Mouse (Mus musculus) ES-E14 (cell line): ENCODE measurements around the gene Ephx4. TPM values are rescaled to one million over a fixed set of nuclear protein-coding genes. Genes with fewer than 3 reads are reported as not detected.
A peak's percentile ranks its signal among the peaks of the same experiment; 100 is the strongest.

ENCODE experiments used
- DNase-seq: peaks from one replicate; pipeline ENCODE4 v3.0.0-alpha.2; 2013; ENCODE audit warnings: low read depth, low spot score
- H3K27ac ChIP-seq: 2 replicates; pipeline ENCODE4 v1.5.1; 2012; ENCODE audit warnings: low read depth, mild to moderate bottlenecking, low read length, moderate library complexity, mixed read lengths; ENCODE audit not compliant: poor library complexity, insufficient read depth, severe bottlenecking
- H3K36me3 ChIP-seq: 2 replicates; pipeline ENCODE4 v1.6.1; 2012; ENCODE audit warnings: mild to moderate bottlenecking, low read length, moderate library complexity, mixed read lengths; ENCODE audit not compliant: control insufficient read depth, poor library complexity, insufficient read depth, severe bottlenecking
- H3K4me1 ChIP-seq, 2 experiments: fragments of 150-350 bp in 1 of 2; sonication (generic) in 1 of 2; 2 replicates each; pipeline ENCODE4 v1.6.1; 2012; ENCODE audit warnings: low read length in 2 of 2, mild to moderate bottlenecking in 1 of 2, mixed read lengths in 1 of 2; ENCODE audit not compliant: control insufficient read depth in 2 of 2, insufficient read depth in 2 of 2, poor library complexity in 1 of 2
- H3K4me3 ChIP-seq, 2 experiments: fragments of 150-350 bp in 1 of 2; sonication (generic) in 1 of 2; 2 replicates each; pipeline ENCODE4 v1.5.1; 2012; ENCODE audit warnings: low read length in 2 of 2, low read depth in 1 of 2, mild to moderate bottlenecking in 1 of 2, mixed read lengths in 1 of 2; ENCODE audit not compliant: insufficient read depth in 1 of 2, poor library complexity in 1 of 2, severe bottlenecking in 1 of 2
- H3K9ac ChIP-seq: 2 replicates; pipeline ENCODE4 v1.6.1; 2012; ENCODE audit warnings: low read depth, mild to moderate bottlenecking, low read length, mixed read lengths; ENCODE audit not compliant: poor library complexity, insufficient read depth, severe bottlenecking
- H3K9me3 ChIP-seq: fragments of 150-350 bp; sonication (generic); 2 replicates; pipeline ENCODE4 v1.6.1; 2012; ENCODE audit warnings: low read depth, mild to moderate bottlenecking, low read length; ENCODE audit not compliant: control insufficient read depth, insufficient read depth
- CHD2 ChIP-seq: IDR thresholded peaks from 2 replicates; pipeline ENCODE4 v1.6.1; 2014; ENCODE audit warnings: mild to moderate bottlenecking, low read depth, low read length, inconsistent platforms
- HCFC1 ChIP-seq: IDR thresholded peaks from 2 replicates; pipeline ENCODE4 v1.6.1; 2012; ENCODE audit warnings: low read length, inconsistent platforms, borderline replicate concordance; ENCODE audit not compliant: insufficient read depth
- MAFK ChIP-seq: IDR thresholded peaks from 2 replicates; pipeline ENCODE4 v1.6.1; 2014; ENCODE audit warnings: mild to moderate bottlenecking, low read depth, low read length, inconsistent platforms; ENCODE audit not compliant: insufficient read depth
- ZC3H11A ChIP-seq: IDR thresholded peaks from 2 replicates; pipeline ENCODE4 v1.6.1; 2012; ENCODE audit warnings: low read depth, mild to moderate bottlenecking, inconsistent platforms, low read length, borderline replicate concordance
- ZNF384 ChIP-seq: IDR thresholded peaks from 2 replicates; pipeline ENCODE4 v1.6.1; 2012; ENCODE audit warnings: low read depth, low read length, inconsistent platforms
- in situ Hi-C, 2 experiments: fragments of 600-800 bp; cut with MboI; formaldehyde crosslinking; loops; one replicate each; pipeline ENCODE4 v1.15.1; 2025; ENCODE audit warnings: low sequenced_read_pairs in 2 of 2, inconsistent platforms in 1 of 2; ENCODE audit not compliant: unreplicated experiment in 2 of 2
- total RNA-seq: library from RNA; depleted of rRNA; stranded (reverse); fragments of 300-350 nt; gene quantifications from 2 replicates; pipeline ENCODE4 v1.2.3, GENCODE M21; 2012

Ephx4 gene
- total RNA-seq, 1 experiment, result 1.1 TPM

DNA sequence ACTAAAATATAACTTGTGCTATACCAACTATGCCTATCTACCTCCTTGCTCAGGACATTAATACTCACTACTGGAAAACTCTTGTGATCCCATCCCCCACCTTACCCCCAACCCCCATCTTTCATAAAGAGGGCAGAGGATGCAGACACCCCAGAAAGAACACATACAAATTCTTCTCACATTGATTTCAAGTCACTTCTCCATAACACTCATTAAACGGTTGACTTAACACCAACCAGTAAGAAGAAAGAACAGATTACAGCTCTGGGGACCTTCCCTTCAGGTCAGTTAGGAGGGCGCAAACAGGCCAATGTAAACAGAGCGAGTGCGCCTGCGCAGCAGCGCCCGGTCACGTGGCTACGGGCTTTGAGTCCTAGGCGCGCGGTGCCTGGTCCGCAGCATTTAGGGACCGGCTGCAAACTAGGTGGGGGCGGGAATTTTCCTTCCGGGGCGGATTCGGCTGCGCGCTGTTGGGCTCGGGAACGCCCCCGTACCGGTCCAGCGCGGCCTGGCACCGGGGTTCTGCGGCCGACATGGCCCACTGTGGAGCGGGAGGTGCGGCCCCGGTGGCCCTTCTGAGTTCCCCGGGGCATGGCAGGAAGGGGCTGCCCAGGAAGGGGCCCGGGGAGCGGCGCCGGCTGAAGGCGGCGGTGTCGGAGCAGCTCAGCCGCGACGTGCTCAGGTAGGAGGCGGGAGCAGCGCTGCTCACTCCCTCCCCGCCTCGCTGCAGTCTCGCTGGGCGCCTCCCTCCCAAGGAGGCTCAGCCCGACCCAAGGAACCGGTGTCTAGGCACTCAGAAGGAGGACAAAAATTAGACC is 35.1 kb downstream of the Ephx4 start, which contains the start of gene Btbd8:
TSS of gene Btbd8 (plus strand) at position 534 of the 818 bp plus-strand sequence.
- Histone ChIP-seq H3K4me3 (peak within 1 kb of the TSS; percentile 87 to 90), H3K9ac (peak within 1 kb of the TSS; percentile 91), H3K27ac (no peak within 1 kb of the TSS), H3K4me1 (no peaks in the 10 kb centered on the region), H3K9me3 (no peaks in the 10 kb centered on the region), H3K36me3 (no peaks in the 10 kb centered on the region)
- DNase-seq, result peak; percentile 85
- TF ChIP-seq CHD2 (no peak), MAFK (no peak), HCFC1 (peak; percentile 87)
- in situ Hi-C loops, result no loop called here

DNA sequence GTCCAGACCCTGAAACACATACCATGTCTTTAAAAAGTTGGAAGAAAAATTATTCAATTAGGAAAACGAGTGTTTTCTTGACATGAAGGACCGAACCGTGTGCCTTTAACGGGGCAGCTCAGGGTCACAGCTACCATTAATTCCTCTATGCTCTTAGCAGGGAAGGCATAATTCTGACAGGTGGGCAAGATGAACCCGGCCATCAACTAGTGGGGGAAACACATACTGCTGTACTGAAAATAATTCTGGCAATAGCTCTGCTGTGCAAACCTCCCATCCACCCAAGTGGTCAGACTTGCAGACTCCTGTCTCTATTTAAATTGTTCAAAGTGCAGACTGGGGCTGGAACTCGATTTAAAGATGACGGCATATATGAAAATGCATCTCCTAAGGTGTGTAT is 35.8 kb downstream of the Ephx4 start:
- Histone ChIP-seq H3K27ac (no peak overlapping the region), H3K9me3 (no peaks in the 10 kb centered on the region), H3K9ac (peak overlapping the region; percentile 91), H3K4me1 (no peaks in the 10 kb centered on the region), H3K36me3 (no peaks in the 10 kb centered on the region), H3K4me3 (peak overlapping the region; percentile 87 to 90)
- no peak for TF ChIP-seq HCFC1
- in situ Hi-C loops, result no loop called here
- DNase-seq, result no peak

DNA sequence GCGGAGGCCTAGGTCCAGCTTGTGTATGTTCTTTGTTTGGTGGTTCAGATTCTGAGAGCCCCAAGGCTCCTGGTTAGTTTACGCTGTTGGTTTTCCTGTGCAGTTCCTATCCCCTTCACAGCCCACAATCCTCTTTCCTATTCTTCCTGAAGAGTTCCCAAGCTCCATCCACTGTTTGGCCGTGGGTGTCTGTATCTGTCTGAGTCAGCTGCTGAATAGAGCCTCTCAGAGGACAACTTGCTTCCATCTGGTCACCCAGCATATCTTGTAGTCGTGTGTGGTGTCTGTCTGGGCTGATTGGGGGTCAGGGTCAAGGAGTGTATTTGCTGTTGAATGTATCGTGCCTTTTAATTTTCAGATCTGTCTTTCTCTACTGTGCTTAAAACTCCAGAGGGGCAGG is 39.3 kb downstream of the Ephx4 start:
- no peak for DNase-seq
- no peak for TF ChIP-seq ZNF384
- TF ChIP-seq MAFK, result no peak
- no peak for TF ChIP-seq CHD2
- TF ChIP-seq ZC3H11A, result no peak
- TF ChIP-seq HCFC1, result no peak
- Histone ChIP-seq H3K36me3 (no peaks in the 10 kb centered on the region), H3K9me3 (no peaks in the 10 kb centered on the region), H3K4me1 (no peaks in the 10 kb centered on the region), H3K9ac (no peak overlapping the region), H3K27ac (no peak overlapping the region), H3K4me3 (no peak overlapping the region)
- in situ Hi-C loops, result no loop called here

DNA sequence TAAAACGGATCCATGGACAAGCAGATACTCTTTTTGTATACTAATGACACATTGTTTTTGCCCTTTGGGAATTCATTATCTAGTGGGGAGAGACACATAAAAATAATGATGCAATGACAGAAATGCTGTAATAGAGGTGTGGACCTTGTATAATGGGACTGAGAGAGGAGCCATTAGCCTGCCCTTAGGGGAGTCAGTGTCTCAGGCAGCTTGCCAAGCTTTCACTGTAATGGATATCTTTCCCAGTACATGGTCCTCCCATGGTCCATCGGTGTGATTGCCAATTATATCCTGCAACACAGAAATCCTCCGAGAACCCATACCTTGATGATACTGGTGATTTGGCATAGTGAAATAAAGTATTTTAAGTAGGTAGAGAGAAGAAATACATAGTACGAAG is 41.7 kb downstream of the Ephx4 start:
- no peak overlapping the region for H3K4me3 ChIP-seq
- no peak overlapping the region for H3K9ac ChIP-seq
- in situ Hi-C loops, result no loop called here
- H3K9me3 ChIP-seq, result no peaks in the 10 kb centered on the region
- no peak overlapping the region for H3K27ac ChIP-seq
- no peak for DNase-seq
- no peaks in the 10 kb centered on the region for H3K4me1 ChIP-seq
- TF ChIP-seq HCFC1 (no peak), CHD2 (no peak), ZNF384 (no peak), ZC3H11A (no peak), MAFK (no peak)
- no peaks in the 10 kb centered on the region for H3K36me3 ChIP-seq

DNA sequence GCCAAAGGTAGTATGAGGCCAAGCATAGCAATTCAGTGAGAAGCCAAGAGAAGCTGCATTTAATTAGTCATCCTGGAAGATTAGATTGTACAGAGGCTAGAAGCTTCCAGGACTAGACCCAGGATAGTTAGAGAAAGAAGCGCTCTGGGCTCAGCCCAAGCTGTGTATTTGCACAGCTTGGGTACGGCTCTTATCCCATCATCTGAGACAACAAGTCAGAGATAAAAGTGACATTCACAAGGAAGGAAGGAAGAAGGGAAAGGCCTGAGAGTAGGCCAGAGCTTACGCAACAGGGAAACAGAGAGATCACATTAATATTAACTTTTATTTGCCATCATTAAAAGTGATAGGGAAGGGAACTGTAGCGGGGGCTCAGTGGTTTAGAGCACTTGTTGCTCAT is 45.4 kb downstream of the Ephx4 start:
- H3K4me3 ChIP-seq, result no peak overlapping the region

More for the DNA sequence above, 45.4 kb downstream of the Ephx4 start:
- Histone ChIP-seq H3K9ac (no peak overlapping the region), H3K9me3 (no peaks in the 10 kb centered on the region), H3K36me3 (no peaks in the 10 kb centered on the region), H3K27ac (no peak overlapping the region), H3K4me1 (no peaks in the 10 kb centered on the region)
- no peak for TF ChIP-seq MAFK
- TF ChIP-seq HCFC1, result no peak
- no peak for TF ChIP-seq ZC3H11A
- no peak for DNase-seq
- in situ Hi-C loops, result no loop called here
